ENCODE assay signal across 9 mouse cellular contexts in genomic region chr5:143633558-143633871, GRCm38 (mm10). TPM values are rescaled to one million over a fixed set of nuclear protein-coding genes. Genes with fewer than 3 reads are reported as not detected.
DNase-seq lines count a peak whose midpoint lies in the region; ATAC-seq and TF ChIP-seq lines count a peak whose summit lies in the region.
"Had no signal": no experiment of that assay in that cellular context is flagged by ENCODE, and none has a peak within 500 bp of the region (broad histone marks: within the 10 kb centered on the region; RNA-seq: fewer than 3 reads in every experiment).

No protein-coding gene starts in this region.

- peaks cover 20% of the 10 kb centered on the region for H3K36me3 ChIP-seq in heart, adult 2 months (ENCODE audit: control insufficient read depth, insufficient read depth, low read length)
- H3K36me3 ChIP-seq in C2C12 (ENCODE audit: control insufficient read depth, insufficient read depth): peaks cover 17% of the 10 kb centered on the region
- no peaks in the 10 kb centered on the region for H3K36me3 ChIP-seq in liver, adult 2 months (ENCODE audit: control insufficient read depth, insufficient read depth, low read length)

- 0 out of 2 replicates have a peak overlapping the region, but pooled peaks have one; percentile 5 for H3K4me3 ChIP-seq in heart, adult 2 months
- H3K4me3 ChIP-seq in C2C12 (ENCODE audit: insufficient read depth, poor library complexity, severe bottlenecking): no peak overlapping the region
- H3K4me3 ChIP-seq in liver, adult 2 months (ENCODE audit: insufficient read depth, low read depth, low read length): no peak overlapping the region

- H3ac ChIP-seq in C2C12 (ENCODE audit: control insufficient read depth, insufficient read length, low read depth): peak overlapping the region; percentile 10

- peaks cover 9% of the 10 kb centered on the region for H3K79me2 ChIP-seq in heart, adult 2 months (replicated peaks; ENCODE audit: control insufficient read depth, insufficient read depth, low read length)
- peaks cover 86% of the 10 kb centered on the region for H3K79me2 ChIP-seq in C2C12 (ENCODE audit: control insufficient read depth, insufficient read depth)
- peaks cover 6% of the 10 kb centered on the region; the same call in 1 of the 2 replicates for H3K79me2 ChIP-seq in liver, adult 2 months (ENCODE audit: control insufficient read depth, insufficient read depth, low read length)

- WGBS in heart, adult 2 months: 12% methylated on average over 5 of the region's 5 CpGs
- 40% methylated on average over 5 of the region's 5 CpGs for WGBS in liver, adult 2 months

- TF ChIP-seq CTCF in heart, adult 2 months (IDR thresholded peaks at IDR 0.05): no peak
- TF ChIP-seq CTCF in C2C12 (IDR thresholded peaks at IDR 0.05; ENCODE audit: control insufficient read depth, insufficient read depth, insufficient read length): no peak
- no peak for TF ChIP-seq CTCF in liver, adult 2 months (IDR thresholded peaks at IDR 0.05; ENCODE audit: low read depth, low read length)

- no peak for TF ChIP-seq EP300 in heart, adult 2 months (IDR thresholded peaks at IDR 0.05; ENCODE audit: insufficient read depth, low read depth, low read length)

- peak; percentile 81 for ATAC-seq in erythroblast, adult 5-6 weeks (replicated peaks; ENCODE audit: low FRiP score, poor library complexity, severe bottlenecking)

- intact Hi-C loops in heart, adult 2 months (cut with DNase I): no loop called here
- intact Hi-C loops in heart, postnatal 10 days (cut with DNase I): no loop called here

- H3K79me3 ChIP-seq in C2C12 (ENCODE audit: low read depth): peaks cover 68% of the 10 kb centered on the region

- peak in 1 of 2 experiments; percentile 42 for DNase-seq in heart, adult 2 months
- no peak for DNase-seq in heart, postnatal 10 days
- DNase-seq in liver, adult 2 months (ENCODE audit: extremely low read depth, low read depth, low spot score): no peak
- DNase-seq in thymus, postnatal 25 days: no peak
- DNase-seq in cerebellum, adult 8-10 months: no peak
- no peak for DNase-seq in urinary bladder, adult 18-20 months (ENCODE audit: low spot score in 2 of 2)
- DNase-seq: left cerebral cortex, postnatal 4 days had no signal

- H3K27ac ChIP-seq in heart, adult 2 months: peak overlapping the region; percentile 72
- peak overlapping the region; percentile 3 for H3K27ac ChIP-seq in liver, adult 2 months (replicated peaks; ENCODE audit: insufficient read depth, low read depth, low read length)

- no peaks in the 10 kb centered on the region for H3K27me3 ChIP-seq in heart, adult 2 months (ENCODE audit: control insufficient read depth, insufficient read depth, low read length)
- no peaks in the 10 kb centered on the region for H3K27me3 ChIP-seq in C2C12 (ENCODE audit: control insufficient read depth, insufficient read depth, insufficient read length)
- H3K27me3 ChIP-seq in liver, adult 2 months (ENCODE audit: control insufficient read depth, insufficient read depth, low read length): no peaks in the 10 kb centered on the region

- peaks cover 35% of the 10 kb centered on the region for H3K4me1 ChIP-seq in heart, adult 2 months (ENCODE audit: control insufficient read depth, insufficient read depth, low read length)
- peaks cover 6% of the 10 kb centered on the region for H3K4me1 ChIP-seq in liver, adult 2 months (ENCODE audit: control insufficient read depth, insufficient read depth, low read length)

- peak overlapping the region; percentile 46; the same call in 1 of the 2 replicates for H3K9ac ChIP-seq in heart, adult 2 months (ENCODE audit: low read depth, low read length)
- H3K9ac ChIP-seq in liver, adult 2 months (ENCODE audit: low read depth, low read length): no peak overlapping the region

- no peak for TF ChIP-seq POLR2A in heart, adult 2 months (IDR thresholded peaks at IDR 0.05; ENCODE audit: insufficient read depth, low read depth, low read length)
- no peak for TF ChIP-seq POLR2A in liver, adult 2 months (IDR thresholded peaks at IDR 0.05; ENCODE audit: extremely low read depth, insufficient read depth, low read length)

TF ChIP-seq in C2C12, 6 proteins besides CTCF, POLR2A, EP300 and RAD21:
- TF ChIP-seq CEBPB (IDR thresholded peaks at IDR 0.05; ENCODE audit: low read depth): no peak
- TF ChIP-seq MYOD1 (IDR thresholded peaks at IDR 0.05; ENCODE audit: control insufficient read depth, insufficient read length, low read depth): no peak
- no peak for TF ChIP-seq FOSL1 (IDR thresholded peaks at IDR 0.05; ENCODE audit: insufficient read depth, low read length, poor library complexity, severe bottlenecking)
- no peak for TF ChIP-seq USF1 (IDR thresholded peaks at IDR 0.05; ENCODE audit: low read depth)
- no peak for TF ChIP-seq MAX (IDR thresholded peaks at IDR 0.05)

RNA-seq across cellular contexts. Expression of gene Cyth3, which starts 11.3 kb away (rescaled TPM):
- 10 to 100 TPM; 26.1 to 44.6 TPM for total RNA-seq in heart, adult 2 months (2021)
- polyA plus RNA-seq in heart, adult 2 months (2012; rRNA removed): 25.1 and 39.2 TPM in 2 replicates
- total RNA-seq in heart, postnatal 10 days (2021): 100 to 1,000 TPM in 1 of 2 experiments, 10 to 100 TPM in 1; 87.2 to 125 TPM
- polyA plus RNA-seq in C2C12 (2012; fragmentation: generic; extraction: Trizol): 23.9 TPM
- 105 and 106 TPM in 2 replicates for total RNA-seq in erythroblast, adult 5-6 weeks (2015; ENCODE audit: low replicate concordance)
- 145 and 205 TPM in 2 replicates for total RNA-seq in erythroblast, adult 5-6 weeks (2017; ENCODE audit: low replicate concordance)
- total RNA-seq in liver, adult 2 months (2014; rRNA removed): 4.4 and 5.5 TPM in 2 replicates
- polyA plus RNA-seq in liver, adult 2 months (2012; rRNA removed): 2.1 and 2.9 TPM in 2 replicates
